Mouse (Mus musculus) cortical plate, adult 2 months (tissue): ENCODE results near the gene Amigo2.

ENCODE experiments used
- CTCF ChIP-seq: fragments of 200-500 bp; IDR thresholded peaks from 2 replicates; pipeline ENCODE4 v1.5.1; 2011; ENCODE audit warnings: mild to moderate bottlenecking, control low read depth, low read length; ENCODE audit not compliant: insufficient read depth; ENCODE audit errors: extremely low read depth
- POLR2A ChIP-seq: fragments of 200-500 bp; IDR thresholded peaks from 2 replicates; pipeline ENCODE4 v1.6.1; 2011; ENCODE audit warnings: mild to moderate bottlenecking, low read length, control low read depth; ENCODE audit not compliant: insufficient read depth; ENCODE audit errors: extremely low read depth

GRCm38 (mm10) chr15:97235183-97235582 is 11.9 kb downstream of the Amigo2 start:
- TF ChIP-seq POLR2A (no peak), CTCF (peak; percentile 80)
